Mouse (Mus musculus) layer of hippocampus, postnatal 10 days (tissue): ENCODE results near the gene Gm28038. TPM values are rescaled to one million over a fixed set of nuclear protein-coding genes. Genes with fewer than 3 reads are reported as not detected.
A peak's percentile ranks its signal among the peaks of the same experiment; 100 is the strongest.

Source experiments
- DNase-seq, 2 experiments: peaks; one replicate each; pipeline ENCODE4 v3.0.0; 2021; ENCODE audit warnings: low spot score in 2 of 2
- total RNA-seq, 2 experiments: library from RNA; stranded (reverse); gene quantifications; 2 replicates each; pipeline ENCODE4 v1.2.3; 2021

Gene Gm28038
- total RNA-seq, 2 experiments from 2014 or later, result not detected

DNA sequence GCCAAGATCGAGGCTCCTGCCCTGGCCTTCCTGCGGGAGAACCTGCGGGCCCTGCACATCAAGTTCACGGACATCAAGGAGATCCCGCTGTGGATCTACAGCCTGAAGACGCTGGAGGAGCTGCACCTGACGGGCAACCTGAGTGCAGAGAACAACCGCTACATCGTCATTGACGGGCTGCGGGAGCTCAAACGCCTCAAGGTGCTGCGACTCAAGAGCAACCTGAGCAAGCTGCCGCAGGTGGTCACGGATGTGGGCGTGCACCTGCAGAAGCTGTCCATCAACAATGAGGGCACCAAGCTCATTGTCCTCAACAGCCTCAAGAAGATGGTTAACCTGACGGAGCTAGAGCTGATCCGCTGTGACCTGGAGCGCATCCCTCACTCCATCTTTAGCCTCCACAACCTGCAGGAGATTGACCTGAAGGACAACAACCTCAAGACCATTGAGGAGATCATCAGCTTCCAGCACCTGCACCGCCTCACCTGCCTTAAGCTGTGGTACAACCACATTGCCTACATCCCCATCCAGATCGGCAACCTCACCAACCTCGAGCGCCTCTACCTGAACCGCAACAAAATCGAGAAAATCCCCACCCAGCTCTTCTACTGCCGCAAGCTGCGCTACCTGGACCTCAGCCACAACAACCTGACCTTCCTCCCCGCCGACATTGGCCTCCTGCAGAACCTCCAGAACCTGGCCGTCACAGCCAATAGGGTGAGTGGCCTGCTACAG, 24.1 kb upstream of the Gm28038 start:
- DNase-seq, result no peak

DNA sequence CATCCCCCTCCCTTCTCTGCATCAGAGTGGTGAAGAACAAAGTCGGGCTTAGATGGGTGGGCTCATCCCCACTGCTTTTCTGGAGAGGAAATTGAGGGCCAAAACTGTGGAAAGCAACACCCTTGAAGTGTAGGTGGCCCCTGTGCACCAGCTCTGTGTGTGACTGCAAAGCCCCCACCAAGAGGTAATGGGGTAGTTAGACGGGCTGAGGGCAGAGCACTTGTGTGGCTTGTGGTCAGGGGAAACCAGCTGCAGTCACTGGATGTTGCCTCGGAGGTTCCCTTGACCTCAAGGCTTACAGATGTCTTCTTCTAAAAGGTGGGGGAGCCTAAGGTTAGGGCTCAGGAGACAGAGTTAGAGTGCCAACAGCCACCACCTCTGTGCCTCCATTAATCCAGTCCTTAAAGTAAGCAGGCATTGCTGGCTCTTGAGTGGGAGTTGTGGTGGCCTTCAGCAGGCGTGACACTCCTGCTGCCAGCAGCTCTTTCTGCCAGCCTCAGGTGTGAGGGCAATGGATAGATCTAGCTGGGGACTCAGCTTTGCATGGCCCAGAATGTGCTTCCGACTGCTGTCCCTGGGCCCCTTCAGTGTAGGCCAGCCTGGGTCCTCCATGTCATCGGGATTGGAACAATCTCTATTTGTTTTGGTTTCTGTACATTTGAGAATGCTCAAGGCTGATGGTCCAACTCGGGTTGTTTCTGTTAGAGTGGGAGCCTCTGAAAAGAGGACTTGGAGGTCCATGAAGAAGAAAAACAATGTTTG, 23.0 kb upstream of the Gm28038 start:
- no peak for DNase-seq

DNA sequence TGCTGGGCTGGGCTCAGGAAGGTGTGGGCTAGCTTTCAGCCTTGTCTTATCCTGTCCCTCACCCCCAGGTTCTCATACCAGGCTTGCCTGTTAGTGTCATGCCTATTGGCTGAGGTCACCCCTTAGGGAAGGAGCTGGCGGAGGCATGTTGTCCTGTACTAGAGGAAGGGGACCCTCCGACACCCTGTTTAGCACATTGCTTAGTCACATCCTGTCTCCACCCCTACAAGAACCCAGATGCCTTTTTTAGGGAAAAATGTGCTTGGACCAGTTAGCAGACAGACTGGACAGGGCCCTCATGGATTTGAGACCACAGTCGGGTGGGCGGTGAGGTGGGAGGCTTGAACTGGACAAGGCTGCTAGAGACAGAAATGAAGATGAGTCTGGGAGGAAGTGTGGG, 22.2 kb upstream of the Gm28038 start:
- no peak for DNase-seq

DNA sequence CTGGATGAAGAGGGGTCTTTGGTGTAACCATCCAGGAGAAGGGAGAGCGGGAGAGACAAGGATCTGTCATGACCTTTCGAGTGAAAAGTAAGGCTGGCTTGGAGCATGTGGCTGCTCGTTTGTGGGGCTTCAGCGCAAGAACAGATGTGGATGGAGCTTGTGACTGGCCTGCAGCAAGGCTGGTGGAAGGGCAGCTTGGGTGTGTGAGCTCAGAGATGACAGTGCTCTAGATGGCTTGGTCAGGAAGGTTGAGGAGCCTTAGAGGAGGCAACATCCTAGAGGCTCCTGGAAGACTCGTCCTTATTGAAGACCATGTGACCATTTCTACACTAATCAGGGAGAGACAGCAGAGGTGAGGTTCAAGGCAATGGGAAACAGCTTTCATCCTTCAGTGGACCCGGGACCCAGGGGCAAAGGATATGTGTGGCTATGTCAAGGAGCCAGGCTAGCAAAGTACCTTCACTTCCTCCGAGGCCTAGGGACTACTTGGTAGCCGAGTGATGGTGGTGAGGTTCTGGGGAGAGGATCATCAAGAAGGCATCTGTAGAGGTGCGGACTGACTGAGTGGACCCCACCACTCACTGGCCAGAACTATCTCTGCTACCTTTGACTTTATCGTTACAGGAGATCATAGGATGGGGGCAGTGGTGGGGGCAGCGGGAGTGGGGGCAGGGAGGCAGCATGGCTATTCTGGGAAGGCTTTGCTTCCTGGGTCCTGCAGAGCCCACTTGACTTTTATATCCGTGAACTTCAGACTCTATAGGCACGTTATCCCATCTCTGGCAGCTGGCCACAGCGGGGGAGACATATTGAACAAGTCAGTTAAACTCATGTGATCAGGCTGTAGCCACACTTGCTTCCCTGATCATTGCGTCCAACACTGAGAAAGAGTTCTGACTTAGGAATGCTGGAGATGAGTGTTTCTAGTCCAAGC, 21.4 kb upstream of the Gm28038 start:
- peak in 1 of 2 experiments; percentile 18 for DNase-seq

DNA sequence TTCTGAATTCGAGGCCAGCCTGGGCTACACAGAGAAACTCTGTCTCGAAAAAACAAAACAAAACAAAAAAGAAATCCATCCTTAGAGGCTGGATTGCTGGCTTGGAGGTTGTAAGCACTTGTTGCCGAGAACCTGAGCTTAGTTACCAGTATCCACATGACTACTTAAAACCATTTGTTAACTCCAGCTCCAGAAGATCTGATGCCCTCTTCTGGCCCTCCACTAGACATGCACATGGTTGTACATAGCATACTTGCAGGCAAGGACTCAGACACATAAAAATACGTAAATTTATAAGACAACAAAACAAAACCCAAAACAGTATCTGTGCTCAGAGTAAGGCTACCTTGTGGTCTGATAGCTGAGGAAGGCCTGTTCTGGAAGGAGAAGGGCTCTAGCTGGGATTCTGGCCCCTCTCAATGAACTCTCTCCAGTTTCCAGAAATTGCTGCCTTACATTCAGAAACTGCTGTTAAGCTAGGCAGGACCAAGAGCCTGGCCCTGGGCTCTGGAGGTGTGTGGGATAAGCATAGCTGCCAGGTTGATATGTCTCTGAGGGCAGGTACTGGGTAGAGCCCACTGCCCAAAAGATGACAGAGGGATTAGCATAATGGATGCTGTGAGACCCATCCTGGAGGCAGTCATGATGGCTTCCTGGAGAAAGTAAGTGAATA, 19.6 kb upstream of the Gm28038 start:
- no peak for DNase-seq

DNA sequence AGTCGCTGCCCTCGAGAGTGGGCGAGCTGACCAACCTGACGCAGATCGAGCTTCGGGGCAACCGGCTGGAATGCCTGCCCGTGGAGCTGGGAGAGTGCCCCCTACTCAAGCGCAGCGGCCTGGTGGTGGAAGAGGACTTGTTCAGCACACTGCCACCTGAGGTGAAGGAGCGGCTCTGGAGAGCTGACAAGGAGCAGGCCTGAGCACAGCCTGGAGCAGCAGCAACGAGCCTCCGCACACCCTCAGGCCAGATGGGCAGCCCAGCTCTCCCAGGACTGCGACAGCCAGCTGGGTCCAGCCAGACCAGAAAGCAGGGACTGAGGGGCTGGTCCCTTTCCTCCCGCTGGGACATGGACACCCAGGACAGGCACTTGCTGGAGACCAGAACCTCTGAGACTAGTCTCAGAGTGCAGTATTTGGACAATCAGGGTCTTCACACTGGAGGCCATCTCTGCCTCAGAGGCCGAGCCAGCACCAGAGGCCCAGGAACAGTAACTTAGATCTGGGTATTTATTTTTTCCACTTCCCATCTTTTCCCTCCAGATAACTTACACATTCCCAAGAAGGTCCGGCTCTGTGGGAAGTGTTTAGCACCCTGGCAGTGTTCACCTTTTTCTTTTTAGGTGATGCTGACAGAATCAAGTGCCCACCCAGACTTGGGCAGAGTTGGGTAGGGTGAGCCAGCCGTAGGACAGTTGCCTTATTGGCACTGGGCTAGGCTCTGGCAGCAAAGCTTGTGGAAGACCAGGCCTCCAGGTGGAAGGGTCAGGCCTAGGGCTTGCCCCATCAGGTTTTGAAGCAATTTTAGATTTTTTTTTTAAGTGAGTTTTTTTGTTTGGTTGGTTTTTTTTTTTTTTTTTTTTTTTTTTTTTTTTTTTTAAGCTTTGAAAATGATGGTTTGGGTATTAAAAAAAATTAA, 18.7 kb upstream of the Gm28038 start:
- no peak for DNase-seq

DNA sequence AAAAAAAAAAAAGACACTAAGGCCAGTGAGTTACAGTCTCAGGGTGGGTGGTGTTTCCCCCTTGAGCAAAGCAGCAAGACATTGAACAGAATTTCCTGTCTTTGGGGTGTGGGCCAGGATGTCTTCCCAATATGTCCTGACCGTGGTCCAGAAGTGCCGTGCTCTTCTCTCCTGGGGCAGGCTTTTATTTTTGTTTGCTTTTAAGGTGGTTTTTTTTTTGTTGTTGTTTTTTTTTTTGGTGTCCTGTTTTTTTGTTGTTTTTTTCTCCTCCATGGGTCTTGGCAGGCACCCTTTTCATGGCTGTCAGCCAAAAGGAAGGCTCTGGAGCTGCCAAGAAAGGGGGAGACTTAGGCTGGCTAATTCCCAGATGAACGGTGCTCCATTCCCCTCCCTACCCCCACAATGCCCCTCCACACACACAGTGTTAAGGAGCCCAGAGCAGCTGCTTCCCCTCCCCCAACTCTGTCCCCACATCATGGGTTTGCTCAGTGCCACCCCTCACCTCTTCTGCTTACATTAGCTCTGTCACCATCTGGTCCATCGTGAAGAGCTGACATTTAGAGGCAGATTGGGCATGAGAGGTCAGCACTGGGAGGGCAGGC, 17.9 kb upstream of the Gm28038 start:
- DNase-seq, result peak; percentile 81 to 83

DNA sequence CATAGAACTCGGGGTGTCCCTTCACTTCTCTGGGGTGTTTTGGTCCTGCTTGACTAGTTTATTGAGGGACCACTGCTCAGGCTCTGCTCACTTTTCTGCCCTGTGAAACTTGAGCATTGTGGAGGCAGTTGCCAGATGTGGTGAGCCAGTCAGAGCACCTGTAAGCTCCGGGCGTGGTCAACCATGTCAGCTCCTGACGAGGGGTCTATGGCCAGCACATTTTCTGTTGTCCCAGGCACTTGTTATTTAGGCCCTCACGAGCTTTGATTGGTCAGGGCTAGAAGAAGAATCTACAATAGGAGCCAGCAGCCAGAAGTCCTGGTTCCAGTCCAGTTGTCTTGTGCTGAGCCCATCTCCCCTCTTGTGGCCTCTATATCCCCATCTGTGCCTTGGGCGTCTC, 17.0 kb upstream of the Gm28038 start:
- DNase-seq, result no peak

DNA sequence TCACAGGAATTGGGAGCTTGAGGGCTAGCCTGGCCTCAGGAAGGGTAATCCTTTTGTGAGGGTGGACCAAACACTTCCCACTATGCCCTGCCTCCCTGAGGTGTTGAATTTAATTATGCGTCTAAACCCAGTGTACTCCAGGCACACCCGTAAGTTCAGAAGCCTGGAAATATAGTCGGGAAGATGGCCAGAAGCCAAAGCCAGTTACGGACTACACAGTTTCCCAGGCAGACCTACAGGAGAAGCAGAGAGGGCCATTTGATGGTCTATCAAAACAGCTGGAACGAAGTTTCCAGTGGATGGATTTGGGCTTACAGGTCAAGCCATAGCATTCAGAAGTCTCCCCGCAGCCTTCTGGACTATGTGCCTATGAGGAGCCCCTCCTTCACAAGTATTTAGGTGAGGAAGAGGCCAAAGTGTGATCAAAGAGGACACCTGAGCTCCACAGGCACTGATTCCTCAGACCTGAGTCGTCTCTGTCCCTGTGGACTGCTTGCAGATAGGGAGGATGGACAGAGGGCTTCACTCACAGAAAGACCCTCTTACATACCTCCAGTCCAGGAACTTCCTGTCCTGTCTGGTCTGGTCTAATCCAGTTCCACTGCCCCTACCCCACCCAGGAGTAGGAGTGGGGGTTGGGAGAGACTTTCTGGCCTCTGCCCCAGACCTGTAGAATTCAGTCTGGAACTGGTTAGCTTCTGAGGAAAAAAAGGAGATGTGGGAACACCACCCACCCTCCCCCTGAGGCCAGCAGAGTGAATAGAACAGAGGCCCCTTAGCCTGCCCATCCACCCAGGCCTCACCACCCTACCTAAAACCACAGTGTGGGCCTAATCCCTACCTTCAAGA, 15.9 kb upstream of the Gm28038 start:
- DNase-seq, result no peak

DNA sequence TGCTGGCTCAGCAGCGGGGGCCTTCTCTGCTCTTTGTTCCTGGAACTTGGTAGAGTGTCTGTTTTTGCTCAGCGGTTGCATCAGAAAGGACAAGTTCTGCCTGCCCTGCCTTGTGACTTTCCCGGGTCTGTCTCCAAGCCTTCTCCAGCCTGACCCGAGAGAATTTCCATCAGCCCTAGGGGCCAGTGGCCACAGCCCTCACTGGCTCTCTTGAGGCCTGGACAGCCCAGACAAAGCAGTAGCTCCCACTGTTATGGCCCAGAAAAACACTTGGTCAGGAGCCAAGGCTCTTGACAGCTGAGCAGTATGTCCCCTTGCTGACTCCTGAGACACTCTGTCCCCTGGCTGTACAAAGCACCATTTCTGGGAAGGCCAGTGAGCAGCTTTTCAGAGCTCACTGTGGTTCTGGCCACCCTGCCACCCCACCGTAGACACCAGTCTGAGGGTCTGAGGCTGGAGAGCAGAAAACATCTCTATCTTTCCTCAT, 15.0 kb upstream of the Gm28038 start, which contains the start of gene Phyhd1:
Phyhd1 (plus strand) TSS at position 437 of the 487 bp plus-strand sequence.
- DNase-seq, result peak; percentile 54 to 58

DNA sequence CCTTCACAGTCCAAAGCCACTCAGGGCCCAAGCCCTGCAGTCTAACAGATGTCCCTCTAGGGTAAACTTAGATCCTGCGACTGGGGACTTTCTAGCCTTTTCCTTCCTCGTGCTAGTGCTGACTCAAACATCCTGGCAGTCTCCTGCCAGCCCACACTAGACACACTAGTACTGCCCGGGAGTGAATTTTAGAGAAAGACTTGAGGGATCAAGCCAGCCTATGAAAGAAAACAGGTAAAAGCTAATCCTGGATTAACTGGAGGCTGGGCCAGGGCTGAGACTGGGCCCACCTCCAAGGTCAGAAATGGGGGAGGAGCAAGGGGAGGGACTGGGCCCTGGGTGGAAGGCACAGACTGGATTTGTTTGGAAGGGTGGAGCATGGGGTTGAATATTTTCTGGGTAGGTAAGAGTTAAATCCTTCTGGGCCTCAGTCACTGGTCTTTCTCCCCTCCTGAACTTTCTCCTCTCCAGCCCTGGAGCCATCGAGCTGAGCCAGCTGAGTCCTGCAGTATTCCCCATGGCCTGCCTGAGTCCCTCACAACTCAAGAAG, 14.4 kb upstream of the Gm28038 start:
- DNase-seq, result peak; percentile 36 to 49

DNA sequence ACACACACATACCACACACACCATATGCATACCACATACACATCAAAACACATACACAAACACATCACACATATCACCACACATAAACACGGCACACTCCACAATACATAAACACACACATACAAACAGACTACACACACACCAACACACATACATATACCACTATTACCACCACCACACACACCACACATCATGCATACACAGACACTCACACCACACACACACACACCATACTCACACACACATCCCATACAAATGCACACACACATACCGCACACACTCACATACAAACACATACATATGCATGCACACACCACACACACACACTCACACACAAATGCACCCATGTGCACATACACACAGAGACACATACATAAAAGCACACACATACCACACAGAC, 13.4 kb upstream of the Gm28038 start:
- no peak for DNase-seq

DNA sequence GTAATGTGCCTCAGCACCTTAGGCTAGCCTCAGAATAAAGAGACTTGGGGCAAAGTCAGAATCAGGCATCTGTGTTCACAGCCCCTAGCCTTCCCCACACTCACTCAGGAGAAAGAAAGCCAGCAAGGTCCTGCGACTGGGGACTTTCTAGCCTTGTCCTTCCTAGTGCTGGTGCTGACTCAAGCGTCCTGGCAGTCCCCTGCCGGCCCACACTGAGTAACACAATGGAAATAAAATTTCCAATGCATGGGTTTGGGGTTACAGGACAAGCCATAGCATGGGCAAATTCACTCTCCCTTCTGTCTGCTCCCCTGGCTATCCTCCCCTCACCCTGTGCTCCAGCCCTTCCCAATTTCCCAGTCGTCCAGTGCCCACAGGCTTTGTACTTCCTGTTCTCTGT, 12.5 kb upstream of the Gm28038 start:
- no peak for DNase-seq

DNA sequence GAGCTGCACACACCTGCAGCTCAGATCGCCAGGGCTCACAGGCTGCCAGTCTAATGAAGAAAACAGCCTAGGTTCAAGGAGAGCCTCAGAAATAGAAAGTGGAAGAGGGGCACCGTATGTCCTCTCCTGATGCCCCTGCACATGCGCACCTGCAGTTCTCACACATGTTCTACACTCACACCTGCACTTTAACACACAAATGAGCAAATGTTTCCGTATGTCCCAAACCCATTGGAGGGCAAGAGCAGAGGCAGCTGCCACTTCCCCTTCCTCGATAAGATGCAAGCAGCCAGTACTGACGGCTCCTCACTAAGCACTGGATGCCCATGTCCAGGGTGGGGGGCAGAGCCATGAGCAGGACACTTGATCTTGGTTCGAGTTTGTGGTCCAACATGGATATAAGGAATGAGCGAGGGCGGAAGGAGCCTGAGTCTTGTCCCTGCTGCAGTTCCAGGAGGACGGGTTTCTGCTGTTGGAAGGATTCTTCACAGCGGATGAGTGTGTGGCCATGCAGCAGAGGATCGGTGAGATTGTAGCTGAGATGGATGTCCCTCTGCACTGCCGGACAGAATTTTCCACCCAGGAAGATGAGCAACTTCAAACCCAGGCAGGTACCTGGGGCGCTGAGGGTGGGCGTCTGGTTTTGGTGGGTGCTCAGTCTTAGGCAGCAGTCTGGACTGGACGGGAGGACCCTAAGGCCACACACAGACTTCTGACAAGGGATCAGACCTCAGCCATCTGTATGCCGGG, 11.4 kb upstream of the Gm28038 start:
- DNase-seq, result no peak

DNA sequence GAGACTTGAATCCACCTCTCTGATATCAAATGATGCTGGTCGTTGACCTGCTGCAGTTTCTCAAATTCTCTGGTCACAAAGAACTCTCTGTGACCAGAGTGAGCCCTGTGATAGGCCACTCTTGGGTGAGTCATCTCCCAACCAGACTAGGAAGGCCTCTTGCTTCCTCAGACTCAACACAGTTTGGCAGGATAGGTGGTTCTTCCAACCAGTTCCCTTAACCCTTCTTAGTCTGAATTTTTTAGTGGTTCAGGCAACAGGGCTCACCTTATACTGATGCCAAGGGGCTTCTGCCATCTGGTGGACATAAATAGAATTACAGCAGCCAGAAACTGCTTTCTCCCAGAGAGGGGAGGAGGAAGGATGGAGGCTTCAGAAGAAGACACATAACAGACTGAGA, 10.7 kb upstream of the Gm28038 start:
- DNase-seq, result peak; percentile 72 to 75

DNA sequence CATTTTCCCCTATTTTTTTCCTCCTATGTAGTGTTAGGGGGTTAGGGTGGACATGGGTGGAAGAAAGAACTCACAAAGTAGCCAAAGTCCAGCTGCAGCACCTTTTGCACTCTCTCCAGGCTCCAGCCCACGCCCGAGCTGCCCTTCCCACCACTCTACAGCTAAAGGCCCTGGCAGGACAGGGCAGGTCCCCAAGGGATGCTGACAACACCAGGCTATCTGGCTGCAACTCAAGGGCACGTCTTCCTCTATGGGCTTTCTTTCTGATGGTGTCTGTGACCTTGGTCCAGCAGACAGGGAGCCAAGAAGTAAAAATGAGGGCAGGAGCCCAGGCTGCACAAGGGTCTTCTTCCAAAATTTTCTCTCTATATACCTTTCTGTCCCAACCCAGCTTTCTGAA, 808 bp downstream of the Gm28038 start:
- no peak for DNase-seq

DNA sequence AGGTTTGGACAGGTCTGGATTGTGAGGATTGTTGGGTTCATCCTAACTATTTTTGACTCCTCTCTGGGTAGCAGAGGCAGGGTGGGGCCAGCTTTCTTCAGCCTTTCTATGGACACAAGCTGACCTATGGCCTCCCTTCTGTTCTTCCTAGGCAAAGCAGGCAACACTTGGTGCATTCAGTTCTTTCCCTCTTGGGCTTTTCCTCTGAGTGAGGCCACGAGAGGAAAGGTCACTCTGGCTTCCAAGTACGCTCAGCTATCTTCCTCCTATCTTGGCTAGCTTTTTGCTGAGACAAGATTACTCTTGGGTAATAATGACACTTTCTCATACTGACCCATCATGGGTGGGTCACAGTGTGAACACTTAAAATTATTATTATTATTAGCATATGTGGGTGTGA, 2.4 kb downstream of the Gm28038 start:
- DNase-seq, result no peak
